ENCODE assay signal across 12 mouse cellular contexts in genomic region chr12:104912281-104912933, GRCm38 (mm10). TPM values are rescaled to one million over a fixed set of nuclear protein-coding genes. Genes with fewer than 3 reads are reported as not detected.
A peak's percentile ranks its signal among the peaks of the same experiment; 100 is the strongest.
DNase-seq lines count a peak whose midpoint lies in the region; ATAC-seq and TF ChIP-seq lines count a peak whose summit lies in the region.
"Had no signal": no experiment of that assay in that cellular context is flagged by ENCODE, and none has a peak within 500 bp of the region (broad histone marks: within the 10 kb centered on the region; RNA-seq: fewer than 3 reads in every experiment).

No protein-coding gene starts in this region.

- WGBS in heart, embryonic 13.5 days: 39% methylated on average over 10 of the region's 10 CpGs
- WGBS in heart, embryonic 11.5 days (ENCODE audit: insufficient replicate concordance): 40% methylated on average over 10 of the region's 10 CpGs
- WGBS in embryonic facial prominence, embryonic 10.5 days: 39% methylated on average over 10 of the region's 10 CpGs
- 55% methylated on average over 10 of the region's 10 CpGs for WGBS in lung, adult 2 months

- no peak overlapping the region for H3K4me3 ChIP-seq in heart, embryonic 13.5 days
- H3K4me3 ChIP-seq in heart, embryonic 11.5 days (ENCODE audit: low read depth, low read length): no peak overlapping the region
- H3K4me3 ChIP-seq in embryonic facial prominence, embryonic 10.5 days: no peak overlapping the region
- no peak overlapping the region for H3K4me3 ChIP-seq in lung, adult 2 months (replicated peaks; ENCODE audit: extremely low read depth, low read depth, low read length)
- H3K4me3 ChIP-seq: embryonic facial prominence, embryonic 12.5 days; liver, embryonic 13.5 days; megakaryocyte, embryonic 14.5 days had no signal

- no peak overlapping the region for H3K4me2 ChIP-seq in heart, embryonic 13.5 days
- no peak overlapping the region for H3K4me2 ChIP-seq in heart, embryonic 11.5 days
- H3K4me2 ChIP-seq: embryonic facial prominence, embryonic 12.5 days; liver, embryonic 13.5 days had no signal

- no peaks in the 10 kb centered on the region for H3K9me3 ChIP-seq in heart, embryonic 13.5 days
- no peaks in the 10 kb centered on the region for H3K9me3 ChIP-seq in heart, embryonic 11.5 days (replicated peaks; ENCODE audit: control insufficient read depth, low read length)
- H3K9me3 ChIP-seq in embryonic facial prominence, embryonic 10.5 days: no peaks in the 10 kb centered on the region
- H3K9me3 ChIP-seq: embryonic facial prominence, embryonic 12.5 days; liver, embryonic 13.5 days had no signal

- peak overlapping the region; percentile 33; the same call in 1 of the 2 replicates for H3K9ac ChIP-seq in heart, embryonic 13.5 days
- no peak overlapping the region for H3K9ac ChIP-seq in heart, embryonic 11.5 days (ENCODE audit: low read depth, low read length)
- H3K9ac ChIP-seq: embryonic facial prominence, embryonic 12.5 days; liver, embryonic 13.5 days had no signal

- TF ChIP-seq CTCF in lung, adult 2 months (IDR thresholded peaks at IDR 0.05; ENCODE audit: insufficient read depth, low read length): no peak

- peak; percentile 13 for DNase-seq in adipocyte (ENCODE audit: low spot score)
- DNase-seq in embryonic facial prominence, embryonic 10.5 days (ENCODE audit: low spot score): no peak
- DNase-seq in left cerebral cortex, adult 9 months (ENCODE audit: low spot score in 2 of 2): peak; percentile 59 to 61
- DNase-seq in adrenal gland, postnatal 4 days (ENCODE audit: low spot score in 2 of 2): no peak
- DNase-seq in lung, adult 2 months: no peak
- DNase-seq: heart, adult 18-20 months; liver, embryonic 13.5 days had no signal

- no peak for TF ChIP-seq POLR2A in lung, adult 2 months (IDR thresholded peaks at IDR 0.05; ENCODE audit: borderline replicate concordance, extremely low read depth, low read depth, low read length)

- H3K4me1 ChIP-seq in heart, embryonic 13.5 days: peaks cover 27% of the 10 kb centered on the region
- peaks cover 18% of the 10 kb centered on the region for H3K4me1 ChIP-seq in heart, embryonic 11.5 days (ENCODE audit: control insufficient read depth, insufficient read depth, low read length)
- peaks cover 42% of the 10 kb centered on the region for H3K4me1 ChIP-seq in embryonic facial prominence, embryonic 10.5 days
- H3K4me1 ChIP-seq in lung, adult 2 months (ENCODE audit: control insufficient read depth, insufficient read depth, low read length): no peaks in the 10 kb centered on the region
- H3K4me1 ChIP-seq: liver, embryonic 13.5 days; megakaryocyte, embryonic 14.5 days had no signal

- H3K27me3 ChIP-seq in heart, embryonic 13.5 days (replicated peaks): no peaks in the 10 kb centered on the region; the same call in 1 of the 2 replicates
- no peaks in the 10 kb centered on the region; the same call in 1 of the 2 replicates for H3K27me3 ChIP-seq in heart, embryonic 11.5 days (ENCODE audit: control insufficient read depth, insufficient read depth, low read length)
- peaks cover 17% of the 10 kb centered on the region for H3K27me3 ChIP-seq in embryonic facial prominence, embryonic 10.5 days (replicated peaks; ENCODE audit: low read depth, poor library complexity, severe bottlenecking)
- H3K27me3 ChIP-seq: embryonic facial prominence, embryonic 12.5 days; liver, embryonic 13.5 days had no signal

- ATAC-seq in heart, embryonic 13.5 days (ENCODE audit: extremely low read depth, insufficient number of reproducible peaks, low FRiP score, low TSS enrichment): no peak
- ATAC-seq in heart, embryonic 11.5 days (replicated peaks; ENCODE audit: insufficient number of reproducible peaks, low FRiP score, low TSS enrichment): no peak
- ATAC-seq: intestine, postnatal 0 days had no signal

- no peaks in the 10 kb centered on the region for H3K36me3 ChIP-seq in heart, embryonic 13.5 days
- H3K36me3 ChIP-seq in heart, embryonic 11.5 days (ENCODE audit: control insufficient read depth, insufficient read depth, low read length): no peaks in the 10 kb centered on the region
- H3K36me3 ChIP-seq in embryonic facial prominence, embryonic 10.5 days (replicated peaks): no peaks in the 10 kb centered on the region
- H3K36me3 ChIP-seq: embryonic facial prominence, embryonic 12.5 days; liver, embryonic 13.5 days had no signal

- no peak overlapping the region for H3K27ac ChIP-seq in heart, embryonic 13.5 days (replicated peaks)
- H3K27ac ChIP-seq in heart, embryonic 11.5 days (ENCODE audit: low read depth, low read length): no peak overlapping the region
- H3K27ac ChIP-seq in embryonic facial prominence, embryonic 10.5 days (replicated peaks): peak overlapping the region; percentile 49; the same call in 1 of the 2 replicates
- H3K27ac ChIP-seq: embryonic facial prominence, embryonic 12.5 days; liver, embryonic 13.5 days had no signal

RNA-seq across cellular contexts. Expression of gene Clmn, which starts 47.5 kb away (rescaled TPM):
- 0.61 and 0.66 TPM in 2 replicates for polyA plus RNA-seq in heart, embryonic 13.5 days (2015; fragmentation: Nextera tagmentation; extraction: Ambion mirVana)
- 1.3 and 1.5 TPM in 2 replicates for polyA plus RNA-seq in heart, embryonic 11.5 days (2014; fragmentation: Nextera tagmentation; extraction: Ambion mirVana)
- polyA plus RNA-seq in embryonic facial prominence, embryonic 10.5 days (2016; fragmentation: Nextera tagmentation; extraction: Ambion mirVana): 2.6 and 3.2 TPM in 2 replicates
- 10 to 100 TPM; 20.3 to 26.9 TPM for total RNA-seq in adrenal gland, postnatal 4 days (2021)
- 3.4 and 6.1 TPM in 2 replicates for polyA plus RNA-seq in lung, adult 2 months (2012; rRNA removed)

Comparison
In these comparisons a context has a peak if more than half of its experiments do, and no peak if none do; other contexts are left out.
1. DNase-seq: peak in adipocyte (single experiment) and left cerebral cortex, adult 9 months (2 of 2); none in embryonic facial prominence, embryonic 10.5 days (single experiment), adrenal gland, postnatal 4 days (0 of 2) and lung, adult 2 months (single experiment).